Mouse (Mus musculus) thymus, adult 2 months (tissue): ENCODE data around the gene Upf1.

Experiments
- CTCF ChIP-seq: fragments of 200-500 bp; IDR thresholded peaks from 2 replicates; pipeline ENCODE4 v1.5.1; 2012; ENCODE audit warnings: mild to moderate bottlenecking, control low read depth, low read length, moderate library complexity, borderline replicate concordance; ENCODE audit not compliant: control insufficient read depth, poor library complexity, insufficient read depth; ENCODE audit errors: extremely low read depth
- POLR2A ChIP-seq: fragments of 200-500 bp; IDR thresholded peaks from 2 replicates; pipeline ENCODE4 v1.6.1; 2012; ENCODE audit warnings: mild to moderate bottlenecking, low read length, control low read depth, moderate library complexity; ENCODE audit not compliant: control insufficient read depth, poor library complexity, insufficient read depth; ENCODE audit errors: extremely low read depth

DNA sequence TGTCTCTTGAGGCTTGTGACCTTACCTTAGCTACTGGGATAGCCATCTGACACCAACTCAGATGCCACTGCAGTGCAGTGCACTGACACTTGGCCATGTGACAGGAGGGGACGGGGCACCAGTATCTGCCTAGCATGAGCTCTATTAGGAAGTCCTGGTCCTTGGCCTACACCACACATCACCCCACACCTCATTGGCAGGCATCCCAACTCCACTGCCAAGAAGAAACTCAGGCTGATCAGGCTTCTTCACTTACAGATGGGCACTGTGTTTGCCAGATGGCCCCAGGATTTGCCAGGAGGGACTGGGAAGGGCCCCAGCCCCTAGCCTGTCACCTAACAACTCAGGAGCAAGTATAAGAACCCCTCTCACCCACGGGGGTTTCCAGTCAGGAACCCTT, 39.7 kb downstream of the Upf1 start:
- TF ChIP-seq POLR2A (no peak), CTCF (no peak)
